Mouse (Mus musculus) liver, adult 2 months (tissue): ENCODE measurements around the gene Tmem30b.

Source experiments
- CTCF ChIP-seq: fragments of 200-500 bp; IDR thresholded peaks from 2 replicates; pipeline ENCODE4 v1.5.1; 2011; ENCODE audit warnings: low read depth, low read length, control low read depth
- POLR2A ChIP-seq: fragments of 200-500 bp; IDR thresholded peaks from 2 replicates; pipeline ENCODE4 v1.6.1; 2011; ENCODE audit warnings: low read length, control low read depth; ENCODE audit not compliant: insufficient read depth; ENCODE audit errors: extremely low read depth

DNA sequence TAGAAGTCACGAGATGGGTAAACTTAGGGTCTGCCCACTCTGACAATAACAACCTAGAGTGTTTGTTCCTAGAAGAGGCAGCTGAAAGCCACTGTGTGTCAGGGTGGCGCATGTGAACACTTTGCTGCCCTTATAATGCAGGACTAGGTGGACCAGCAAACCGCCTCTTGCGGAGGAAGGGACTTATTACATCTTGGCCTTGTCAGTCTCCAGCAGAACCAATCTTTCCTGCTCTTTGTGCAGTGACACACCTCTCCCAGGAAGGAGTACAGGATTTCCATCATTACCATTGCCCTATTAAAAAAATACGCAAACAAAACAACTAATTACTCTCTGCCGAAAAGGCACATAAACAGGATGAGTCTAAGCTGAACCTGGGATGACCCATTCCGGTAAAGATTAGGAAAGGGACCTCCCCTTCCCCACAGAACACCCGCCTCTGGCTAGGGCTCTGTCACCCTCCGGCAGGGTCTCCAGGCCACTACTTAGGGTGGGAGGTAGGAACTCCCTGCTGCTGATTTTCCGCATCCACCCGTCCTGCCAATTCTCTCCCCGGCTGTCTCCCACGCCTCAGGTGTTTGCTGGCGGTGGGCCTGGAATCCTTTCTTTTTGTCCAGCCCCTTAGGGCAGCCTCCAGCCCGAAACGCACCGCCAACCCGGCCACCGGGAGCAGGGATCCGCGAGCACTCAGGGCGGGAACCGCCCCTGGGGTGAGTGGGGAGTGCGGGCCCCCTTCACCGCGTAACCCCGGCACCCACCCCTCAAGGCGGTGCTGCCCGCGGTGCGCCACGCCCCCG lies 37.8 kb upstream of the Tmem30b start:
- TF ChIP-seq CTCF (no peak), POLR2A (no peak)
